Mouse (Mus musculus): Measurements from ENCODE around the gene Rep15.

DNA sequence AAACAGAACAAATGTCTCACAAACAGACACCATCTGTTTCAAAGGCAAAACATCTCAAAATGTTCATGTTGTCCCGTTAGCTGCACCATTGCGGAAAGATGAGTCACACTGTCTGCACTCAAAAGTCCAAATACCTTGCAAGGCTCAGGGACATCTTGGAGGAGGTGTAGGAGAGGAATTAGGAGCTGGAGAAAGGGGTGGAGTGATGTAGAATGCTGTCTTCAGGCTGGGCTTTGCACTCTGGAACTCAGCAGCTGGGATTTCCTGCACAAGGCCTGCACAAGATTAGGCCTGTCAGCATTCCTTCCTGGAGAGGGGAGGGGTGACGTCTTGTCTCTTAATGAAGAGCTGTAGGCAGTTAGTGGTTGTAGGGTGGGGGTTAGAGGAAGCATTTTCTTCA is 47.8 kb upstream of the Rep15 start:
- TF ChIP-seq CTCF (IDR thresholded peaks at IDR 0.05; ENCODE audit: borderline replicate concordance, control insufficient read depth, extremely low read depth, insufficient read depth, low read length, poor library complexity) (no peak), POLR2A (IDR thresholded peaks at IDR 0.05; ENCODE audit: control insufficient read depth, extremely low read depth, insufficient read depth, low read length, poor library complexity) (no peak)

Measured in thymus, adult 2 months (tissue).